Mouse (Mus musculus): ENCODE data around the gene Actn1. TPM values are rescaled to one million over a fixed set of nuclear protein-coding genes. Genes with fewer than 3 reads are reported as not detected.

The Actn1 gene
- 10 to 100 TPM; 30.6 to 31.7 TPM for total RNA-seq (2021)
- 29.0 and 31.1 TPM in 2 replicates for polyA plus RNA-seq (2012; rRNA removed)
- long read RNA-seq, partial matches to known transcripts, result 0 of 9 reads
- long read RNA-seq, other reads (novel, unspliced or antisense), result 4 of 9 reads

- no peaks in the 10 kb centered on the region; the same call in 1 of the 2 replicates for H3K4me1 ChIP-seq (ENCODE audit: control insufficient read depth, insufficient read depth, low read length)
- peak within 1 kb of the TSS; percentile 70 for H3K9ac ChIP-seq (ENCODE audit: low read depth, low read length)
- peaks cover 2% of the 10 kb centered on the region; the same call in 1 of the 2 replicates for H3K79me2 ChIP-seq (replicated peaks; ENCODE audit: control insufficient read depth, insufficient read depth, low read length)
- peak within 1 kb of the TSS; percentile 97 for H3K4me3 ChIP-seq
- DNase-seq, result peak; percentile 86 to 92
- intact Hi-C loops (cut with DNase I), result loop anchor here (1.0 kb wide), 1 partner anchor 30 kb away; no protein-coding TSS in a partner anchor
- H3K36me3 ChIP-seq (ENCODE audit: control insufficient read depth, insufficient read depth, low read length), result no peaks in the 10 kb centered on the region
- under 1% methylated on average over 42 of the region's 55 CpGs for WGBS
- peak within 1 kb of the TSS; percentile 82 for H3K27ac ChIP-seq
- TF ChIP-seq EP300 (IDR thresholded peaks at IDR 0.05; ENCODE audit: insufficient read depth, low read depth, low read length) (no peak), CTCF (IDR thresholded peaks at IDR 0.05) (peak; percentile 22; the same call in 1 of the 2 replicates), POLR2A (IDR thresholded peaks at IDR 0.05; ENCODE audit: insufficient read depth, low read depth, low read length) (peak; percentile 3; the same call in 1 of the 2 replicates)
- no peaks in the 10 kb centered on the region for H3K27me3 ChIP-seq (ENCODE audit: control insufficient read depth, insufficient read depth, low read length)
Observed at GRCm38 (mm10) chr12:80260056-80260743, at the start of gene Actn1. Gene Actn1, minus strand, starts transcription at chr12:80260371.

GRCm38 (mm10) chr12:80307556-80307955, 47.4 kb upstream of the Actn1 start:
- Histone ChIP-seq H3K4me3 (no peak overlapping the region), H3K36me3 (ENCODE audit: control insufficient read depth, insufficient read depth, low read length) (no peaks in the 10 kb centered on the region), H3K79me2 (replicated peaks; ENCODE audit: control insufficient read depth, insufficient read depth, low read length) (no peaks in the 10 kb centered on the region), H3K4me1 (ENCODE audit: control insufficient read depth, insufficient read depth, low read length) (no peaks in the 10 kb centered on the region), H3K9ac (ENCODE audit: low read depth, low read length) (no peak overlapping the region), H3K27me3 (ENCODE audit: control insufficient read depth, insufficient read depth, low read length) (no peaks in the 10 kb centered on the region), H3K27ac (no peak overlapping the region)
- no peak for DNase-seq
- 65% methylated on average over 3 of the region's 3 CpGs for WGBS
- TF ChIP-seq CTCF (IDR thresholded peaks at IDR 0.05), result no peak
- TF ChIP-seq POLR2A (IDR thresholded peaks at IDR 0.05; ENCODE audit: insufficient read depth, low read depth, low read length), result no peak
- TF ChIP-seq EP300 (IDR thresholded peaks at IDR 0.05; ENCODE audit: insufficient read depth, low read depth, low read length), result no peak
- intact Hi-C loops (cut with DNase I), result no loop called here

GRCm38 (mm10) chr12:80304518-80304917, 44.3 kb upstream of the Actn1 start:
- WGBS, result 90% methylated on average over 3 of the region's 3 CpGs
- no peaks in the 10 kb centered on the region for H3K27me3 ChIP-seq (ENCODE audit: control insufficient read depth, insufficient read depth, low read length)
- no peaks in the 10 kb centered on the region for H3K36me3 ChIP-seq (ENCODE audit: control insufficient read depth, insufficient read depth, low read length)
- no peaks in the 10 kb centered on the region for H3K4me1 ChIP-seq (ENCODE audit: control insufficient read depth, insufficient read depth, low read length)
- intact Hi-C loops (cut with DNase I), result no loop called here
- TF ChIP-seq CTCF (IDR thresholded peaks at IDR 0.05) (no peak), EP300 (IDR thresholded peaks at IDR 0.05; ENCODE audit: insufficient read depth, low read depth, low read length) (no peak), POLR2A (IDR thresholded peaks at IDR 0.05; ENCODE audit: insufficient read depth, low read depth, low read length) (no peak)
- no peak overlapping the region for H3K4me3 ChIP-seq
- H3K79me2 ChIP-seq (replicated peaks; ENCODE audit: control insufficient read depth, insufficient read depth, low read length), result no peaks in the 10 kb centered on the region
- no peak for DNase-seq
- no peak overlapping the region for H3K27ac ChIP-seq
- H3K9ac ChIP-seq (ENCODE audit: low read depth, low read length), result no peak overlapping the region

GRCm38 (mm10) chr12:80300833-80301456, 40.8 kb upstream of the Actn1 start:
- Histone ChIP-seq H3K4me1 (ENCODE audit: control insufficient read depth, insufficient read depth, low read length) (no peaks in the 10 kb centered on the region), H3K4me3 (no peak overlapping the region), H3K79me2 (replicated peaks; ENCODE audit: control insufficient read depth, insufficient read depth, low read length) (no peaks in the 10 kb centered on the region), H3K36me3 (ENCODE audit: control insufficient read depth, insufficient read depth, low read length) (no peaks in the 10 kb centered on the region), H3K27ac (no peak overlapping the region), H3K27me3 (ENCODE audit: control insufficient read depth, insufficient read depth, low read length) (no peaks in the 10 kb centered on the region), H3K9ac (ENCODE audit: low read depth, low read length) (no peak overlapping the region)
- intact Hi-C loops (cut with DNase I), result no loop called here
- no peak for DNase-seq
- 82% methylated on average over 9 of the region's 9 CpGs for WGBS
- no peak for TF ChIP-seq CTCF (IDR thresholded peaks at IDR 0.05)
- no peak for TF ChIP-seq EP300 (IDR thresholded peaks at IDR 0.05; ENCODE audit: insufficient read depth, low read depth, low read length)
- no peak for TF ChIP-seq POLR2A (IDR thresholded peaks at IDR 0.05; ENCODE audit: insufficient read depth, low read depth, low read length)

GRCm38 (mm10) chr12:80298714-80299113, 38.5 kb upstream of the Actn1 start:
- 60% methylated on average over 6 of the region's 6 CpGs for WGBS

More at GRCm38 (mm10) chr12:80298714-80299113, 38.5 kb upstream of the Actn1 start:
- TF ChIP-seq CTCF (IDR thresholded peaks at IDR 0.05) (no peak), POLR2A (IDR thresholded peaks at IDR 0.05; ENCODE audit: insufficient read depth, low read depth, low read length) (no peak), EP300 (IDR thresholded peaks at IDR 0.05; ENCODE audit: insufficient read depth, low read depth, low read length) (no peak)
- Histone ChIP-seq H3K9ac (ENCODE audit: low read depth, low read length) (no peak overlapping the region), H3K79me2 (replicated peaks; ENCODE audit: control insufficient read depth, insufficient read depth, low read length) (no peaks in the 10 kb centered on the region), H3K36me3 (ENCODE audit: control insufficient read depth, insufficient read depth, low read length) (no peaks in the 10 kb centered on the region), H3K27me3 (ENCODE audit: control insufficient read depth, insufficient read depth, low read length) (no peaks in the 10 kb centered on the region), H3K27ac (no peak overlapping the region), H3K4me3 (no peak overlapping the region), H3K4me1 (ENCODE audit: control insufficient read depth, insufficient read depth, low read length) (no peaks in the 10 kb centered on the region)
- no peak for DNase-seq
- intact Hi-C loops (cut with DNase I), result no loop called here

Measured in heart, adult 2 months (tissue).